Mouse (Mus musculus) heart, embryonic 11.5 days (tissue): ENCODE measurements around the gene Myt1l. TPM values are rescaled to one million over a fixed set of nuclear protein-coding genes. Genes with fewer than 3 reads are reported as not detected.

Experiments
- ATAC-seq: fragments of 200-750 bp; cut with Nextera tagmentation; replicated peaks from 2 replicates; pipeline ENCODE4 v1.8.0; 2017; ENCODE audit warnings: moderate library complexity; ENCODE audit not compliant: insufficient number of reproducible peaks, low FRiP score, low TSS enrichment
- H3K27ac ChIP-seq: fragments of 300-500 bp; sonication (generic); 2 replicates; pipeline ENCODE4 v1.5.1; 2014; ENCODE audit warnings: mild to moderate bottlenecking, low read depth, low read length
- H3K27me3 ChIP-seq: fragments of 300-500 bp; sonication (generic); 2 replicates; pipeline ENCODE4 v1.6.1; 2014; ENCODE audit warnings: mild to moderate bottlenecking, low read length, mixed read lengths; ENCODE audit not compliant: control insufficient read depth, insufficient read depth
- H3K36me3 ChIP-seq: fragments of 300-500 bp; sonication (generic); 2 replicates; pipeline ENCODE4 v1.6.1; 2014; ENCODE audit warnings: mild to moderate bottlenecking, low read length, moderate library complexity, mixed read lengths; ENCODE audit not compliant: control insufficient read depth, insufficient read depth
- H3K4me1 ChIP-seq: fragments of 300-500 bp; sonication (generic); 2 replicates; pipeline ENCODE4 v1.6.1; 2014; ENCODE audit warnings: low read length; ENCODE audit not compliant: control insufficient read depth, insufficient read depth
- H3K4me2 ChIP-seq: fragments of 300-500 bp; sonication (generic); 2 replicates; pipeline ENCODE4 v1.6.1; 2014; ENCODE audit warnings: mild to moderate bottlenecking, moderate library complexity
- H3K4me3 ChIP-seq: fragments of 300-500 bp; sonication (generic); 2 replicates; pipeline ENCODE4 v1.5.1; 2014; ENCODE audit warnings: low read depth, low read length
- H3K9ac ChIP-seq: fragments of 300-500 bp; sonication (generic); 2 replicates; pipeline ENCODE4 v1.6.1; 2014; ENCODE audit warnings: mild to moderate bottlenecking, low read depth, low read length, moderate library complexity
- H3K9me3 ChIP-seq: fragments of 300-500 bp; sonication (generic); replicated peaks from 2 replicates; pipeline ENCODE4 v1.6.1; 2016; ENCODE audit warnings: low read length; ENCODE audit not compliant: control insufficient read depth
- WGBS: fragments of 180-500 bp; shearing (Covaris S2); extraction: QIAGEN DNeasy Blood & Tissue Kit; methylation state at CpG from one replicate; pipeline ENCODE4 v1.1.7; 2014; ENCODE audit not compliant: insufficient replicate concordance; 5-methylcytosine and 5-hydroxymethylcytosine counted together
- polyA plus RNA-seq: library from polyadenylated mRNA; unstranded; fragments of >200 nt; fragmentation: Nextera tagmentation; extraction: Ambion mirVana; gene quantifications from 2 replicates; pipeline ENCODE4 v1.2.1, GENCODE M21; 2014

The Myt1l gene
- polyA plus RNA-seq, 1 experiment from 2014 or later: 1.1 TPM

- Histone ChIP-seq H3K4me2 (peak overlapping the region; percentile 25; the same call in 1 of the 2 replicates), H3K27me3 (no peaks in the 10 kb centered on the region), H3K4me3 (no peak overlapping the region), H3K4me1 (0 out of 2 replicates have a peak, but pooled peaks cover 6% of the 10 kb centered on the region), H3K27ac (no peak overlapping the region), H3K9ac (no peak overlapping the region), H3K9me3 (no peaks in the 10 kb centered on the region), H3K36me3 (no peaks in the 10 kb centered on the region)
- 40% methylated on average over 12 of the region's 12 CpGs for WGBS
- ATAC-seq: no peak
Measured at GRCm38 (mm10) chr12:29655673-29656072, 127.5 kb downstream of the Myt1l start.

- H3K36me3 ChIP-seq: no peaks in the 10 kb centered on the region
- WGBS: 42% methylated on average over 3 of the region's 3 CpGs
- no peak overlapping the region for H3K4me2 ChIP-seq
- H3K4me3 ChIP-seq: no peak overlapping the region
- no peaks in the 10 kb centered on the region for H3K27me3 ChIP-seq
- no peaks in the 10 kb centered on the region for H3K9me3 ChIP-seq
- H3K27ac ChIP-seq: no peak overlapping the region
- H3K9ac ChIP-seq: no peak overlapping the region
- H3K4me1 ChIP-seq: 0 out of 2 replicates have a peak, but pooled peaks cover 6% of the 10 kb centered on the region
- ATAC-seq: no peak
Measured at GRCm38 (mm10) chr12:29657061-29657460, 128.9 kb downstream of the Myt1l start.

GRCm38 (mm10) chr12:29657870-29658269, 129.7 kb downstream of the Myt1l start:
- no peak overlapping the region for H3K9ac ChIP-seq
- no peak for ATAC-seq
- H3K9me3 ChIP-seq: no peaks in the 10 kb centered on the region
- 0 out of 2 replicates have a peak, but pooled peaks cover 6% of the 10 kb centered on the region for H3K4me1 ChIP-seq
- no peak overlapping the region for H3K4me2 ChIP-seq
- no peak overlapping the region for H3K4me3 ChIP-seq
- H3K27me3 ChIP-seq: no peaks in the 10 kb centered on the region
- no peak overlapping the region for H3K27ac ChIP-seq
- H3K36me3 ChIP-seq: no peaks in the 10 kb centered on the region
- 63% methylated on average over 2 of the region's 2 CpGs for WGBS

GRCm38 (mm10) chr12:29671984-29672383, 143.8 kb downstream of the Myt1l start:
- no peaks in the 10 kb centered on the region for H3K36me3 ChIP-seq
- WGBS: 85% methylated on average over 7 of the region's 7 CpGs
- no peaks in the 10 kb centered on the region for H3K9me3 ChIP-seq
- no peak for ATAC-seq
- H3K9ac ChIP-seq: no peak overlapping the region
- H3K27ac ChIP-seq: no peak overlapping the region
- H3K4me2 ChIP-seq: no peak overlapping the region
- no peak overlapping the region for H3K4me3 ChIP-seq
- no peaks in the 10 kb centered on the region for H3K4me1 ChIP-seq
- H3K27me3 ChIP-seq: 0 out of 2 replicates have a peak, but pooled peaks cover 2% of the 10 kb centered on the region

GRCm38 (mm10) chr12:29675594-29676362, 147.6 kb downstream of the Myt1l start:
- Histone ChIP-seq H3K9me3 (no peaks in the 10 kb centered on the region), H3K4me3 (no peak overlapping the region), H3K4me2 (0 out of 2 replicates have a peak overlapping the region, but pooled peaks have one; percentile 20), H3K27me3 (0 out of 2 replicates have a peak, but pooled peaks cover 2% of the 10 kb centered on the region), H3K27ac (no peak overlapping the region), H3K4me1 (no peaks in the 10 kb centered on the region), H3K9ac (no peak overlapping the region), H3K36me3 (no peaks in the 10 kb centered on the region)
- ATAC-seq: no peak
- 41% methylated on average over 14 of the region's 14 CpGs for WGBS

- Histone ChIP-seq H3K27me3 (no peaks in the 10 kb centered on the region), H3K4me2 (no peak overlapping the region), H3K36me3 (no peaks in the 10 kb centered on the region), H3K9ac (no peak overlapping the region), H3K27ac (no peak overlapping the region), H3K4me1 (0 out of 2 replicates have a peak, but pooled peaks cover 4% of the 10 kb centered on the region), H3K4me3 (no peak overlapping the region), H3K9me3 (no peaks in the 10 kb centered on the region)
- 56% methylated on average over 8 of the region's 8 CpGs for WGBS
- ATAC-seq: no peak
Measured at GRCm38 (mm10) chr12:29682384-29682783, 154.2 kb downstream of the Myt1l start.

GRCm38 (mm10) chr12:29682946-29683345, 154.8 kb downstream of the Myt1l start:
- Histone ChIP-seq H3K9me3 (no peaks in the 10 kb centered on the region), H3K9ac (no peak overlapping the region), H3K27me3 (no peaks in the 10 kb centered on the region), H3K27ac (no peak overlapping the region), H3K36me3 (no peaks in the 10 kb centered on the region), H3K4me2 (no peak overlapping the region), H3K4me1 (0 out of 2 replicates have a peak, but pooled peaks cover 4% of the 10 kb centered on the region), H3K4me3 (no peak overlapping the region)
- 77% methylated on average over 8 of the region's 8 CpGs for WGBS
- ATAC-seq: no peak

GRCm38 (mm10) chr12:29686241-29686640, 158.1 kb downstream of the Myt1l start:
- Histone ChIP-seq H3K4me1 (0 out of 2 replicates have a peak, but pooled peaks cover 4% of the 10 kb centered on the region), H3K4me2 (no peak overlapping the region), H3K9ac (no peak overlapping the region), H3K27me3 (no peaks in the 10 kb centered on the region), H3K9me3 (no peaks in the 10 kb centered on the region), H3K4me3 (no peak overlapping the region), H3K36me3 (no peaks in the 10 kb centered on the region), H3K27ac (no peak overlapping the region)
- 34% methylated on average over 8 of the region's 8 CpGs for WGBS
- no peak for ATAC-seq
